Mouse (Mus musculus): Measurements from ENCODE around the gene Cadm4. TPM values are rescaled to one million over a fixed set of nuclear protein-coding genes. Genes with fewer than 3 reads are reported as not detected.

The Cadm4 gene
- polyA plus RNA-seq, 1 experiment from 2014 or later: 6.7 TPM

- no peaks in the 10 kb centered on the region for H3K27me3 ChIP-seq
- no peaks in the 10 kb centered on the region for H3K36me3 ChIP-seq
- no peak within 1 kb of the TSS for H3K4me2 ChIP-seq
- WGBS: 77% methylated on average over 9 of the region's 9 CpGs
- no peaks in the 10 kb centered on the region for H3K9me3 ChIP-seq
- no peaks in the 10 kb centered on the region for H3K4me1 ChIP-seq
- no peak within 1 kb of the TSS for H3K27ac ChIP-seq
- H3K9ac ChIP-seq: no peak within 1 kb of the TSS
- no peak for ATAC-seq (ENCODE audit: insufficient number of reproducible peaks, insufficient read depth, low FRiP score, low TSS enrichment, low read depth)
- no peak within 1 kb of the TSS for H3K4me3 ChIP-seq
Observed at GRCm38 (mm10) chr7:24451855-24452311, 29.9 kb upstream of the Cadm4 start, which contains the start of gene Irgc1. TSS of gene Irgc1 (minus strand) at chr7:24452297.

GRCm38 (mm10) chr7:24454199-24454598 lies 27.6 kb upstream of the Cadm4 start:
- Histone ChIP-seq H3K4me1 (no peaks in the 10 kb centered on the region; the same call in 1 of the 2 replicates), H3K27me3 (no peaks in the 10 kb centered on the region), H3K27ac (no peak overlapping the region), H3K36me3 (no peaks in the 10 kb centered on the region), H3K9me3 (no peaks in the 10 kb centered on the region), H3K9ac (no peak overlapping the region), H3K4me2 (no peak overlapping the region), H3K4me3 (no peak overlapping the region)
- 78% methylated on average over 2 of the region's 2 CpGs for WGBS
- ATAC-seq (ENCODE audit: insufficient number of reproducible peaks, insufficient read depth, low FRiP score, low TSS enrichment, low read depth): no peak

DNA sequence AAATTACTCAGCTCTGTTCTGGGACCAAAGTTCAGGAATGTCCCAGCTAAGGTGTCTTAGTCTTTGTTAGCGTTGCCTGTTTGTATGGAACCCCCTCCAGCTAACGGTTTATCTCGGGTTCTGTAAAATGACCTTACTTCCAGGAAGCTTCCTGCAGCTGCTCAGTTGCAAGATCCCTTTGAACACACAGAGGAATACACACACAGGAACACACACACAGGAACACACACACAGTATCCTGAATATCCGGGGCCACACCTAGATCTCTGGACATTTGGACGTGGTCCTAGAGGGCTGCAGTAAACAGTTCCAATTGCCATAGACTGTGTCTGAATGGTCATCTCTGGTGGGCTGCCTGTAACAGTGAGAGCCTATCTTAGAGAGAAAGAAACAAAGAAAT lies 26.1 kb upstream of the Cadm4 start:
- no peaks in the 10 kb centered on the region for H3K9me3 ChIP-seq
- 78% methylated on average over 5 of the region's 5 CpGs for WGBS
- H3K27ac ChIP-seq: no peak overlapping the region
- no peaks in the 10 kb centered on the region for H3K27me3 ChIP-seq
- H3K9ac ChIP-seq: no peak overlapping the region
- no peak overlapping the region for H3K4me3 ChIP-seq
- no peak for ATAC-seq (ENCODE audit: insufficient number of reproducible peaks, insufficient read depth, low FRiP score, low TSS enrichment, low read depth)
- H3K4me2 ChIP-seq: no peak overlapping the region
- no peaks in the 10 kb centered on the region; the same call in 1 of the 2 replicates for H3K4me1 ChIP-seq
- H3K36me3 ChIP-seq: no peaks in the 10 kb centered on the region

GRCm38 (mm10) chr7:24457726-24458370 lies 24.0 kb upstream of the Cadm4 start:
- Histone ChIP-seq H3K4me2 (no peak overlapping the region), H3K4me3 (no peak overlapping the region), H3K36me3 (no peaks in the 10 kb centered on the region), H3K4me1 (peaks cover 13% of the 10 kb centered on the region), H3K9me3 (no peaks in the 10 kb centered on the region), H3K27ac (no peak overlapping the region), H3K27me3 (0 out of 2 replicates have a peak, but pooled peaks cover 6% of the 10 kb centered on the region), H3K9ac (peak overlapping the region; percentile 21; the same call in 1 of the 2 replicates)
- 65% methylated on average over 10 of the region's 10 CpGs for WGBS
- no peak for ATAC-seq (ENCODE audit: insufficient number of reproducible peaks, insufficient read depth, low FRiP score, low TSS enrichment, low read depth)

DNA sequence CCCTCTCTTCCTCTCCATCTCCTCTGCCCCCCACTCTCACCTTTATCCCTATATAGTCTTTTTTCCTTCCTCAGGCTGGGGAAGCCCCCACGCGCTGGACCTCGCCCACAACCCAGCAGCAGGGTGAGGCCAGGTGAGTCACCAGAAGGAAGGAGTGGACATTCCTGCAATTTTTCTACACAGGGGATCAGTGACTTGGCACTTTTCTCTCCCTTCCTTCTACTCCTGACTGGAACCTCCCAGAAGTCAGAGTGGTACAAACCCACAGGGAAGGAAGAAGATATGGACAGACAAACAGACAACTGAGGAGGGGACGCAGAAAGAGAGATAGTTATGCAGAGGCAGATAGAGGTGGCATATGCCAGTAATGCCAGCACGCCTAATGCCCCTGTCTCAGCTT lies 22.4 kb upstream of the Cadm4 start:
- no peak for ATAC-seq (ENCODE audit: insufficient number of reproducible peaks, insufficient read depth, low FRiP score, low TSS enrichment, low read depth)

DNA sequence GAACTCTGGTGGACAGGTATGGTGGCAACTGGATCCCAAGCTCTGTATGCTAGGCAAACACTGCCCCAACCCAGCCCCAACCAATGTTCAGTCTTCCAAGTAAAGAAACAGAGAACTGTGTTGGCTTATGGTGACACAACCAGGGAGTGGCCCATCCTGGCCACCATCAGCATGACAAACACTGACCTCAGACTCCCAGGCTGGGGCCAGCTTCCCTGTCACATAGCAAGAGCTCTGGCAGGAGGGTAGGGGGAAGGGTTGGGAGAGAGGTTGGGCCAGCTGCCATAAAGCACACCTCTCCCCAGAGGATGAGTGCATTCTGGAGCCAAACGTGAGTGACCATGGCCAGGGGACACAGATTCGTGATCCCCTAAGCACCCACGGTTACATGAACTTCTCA lies 22.0 kb upstream of the Cadm4 start:
- H3K4me1 ChIP-seq: peaks cover 17% of the 10 kb centered on the region
- peaks cover 13% of the 10 kb centered on the region; the same call in 1 of the 2 replicates for H3K27me3 ChIP-seq
- H3K36me3 ChIP-seq: no peaks in the 10 kb centered on the region
- ATAC-seq (ENCODE audit: insufficient number of reproducible peaks, insufficient read depth, low FRiP score, low TSS enrichment, low read depth): no peak
- H3K9me3 ChIP-seq: no peaks in the 10 kb centered on the region
- H3K4me2 ChIP-seq: no peak overlapping the region
- WGBS: 72% methylated on average over 3 of the region's 3 CpGs
- H3K4me3 ChIP-seq: no peak overlapping the region
- H3K27ac ChIP-seq: no peak overlapping the region
- no peak overlapping the region for H3K9ac ChIP-seq

More for the DNA sequence above, 22.4 kb upstream of the Cadm4 start:
- Histone ChIP-seq H3K4me2 (no peak overlapping the region), H3K27me3 (peaks cover 13% of the 10 kb centered on the region; the same call in 1 of the 2 replicates), H3K4me3 (no peak overlapping the region), H3K4me1 (peaks cover 17% of the 10 kb centered on the region), H3K36me3 (no peaks in the 10 kb centered on the region), H3K9ac (no peak overlapping the region), H3K27ac (no peak overlapping the region), H3K9me3 (no peaks in the 10 kb centered on the region)
- WGBS: 70% methylated on average over 5 of the region's 5 CpGs

- Histone ChIP-seq H3K36me3 (no peaks in the 10 kb centered on the region), H3K27me3 (peaks cover 13% of the 10 kb centered on the region; the same call in 1 of the 2 replicates), H3K27ac (no peak overlapping the region), H3K4me3 (no peak overlapping the region), H3K9ac (no peak overlapping the region), H3K4me2 (no peak overlapping the region), H3K9me3 (no peaks in the 10 kb centered on the region), H3K4me1 (peaks cover 17% of the 10 kb centered on the region)
- WGBS: 61% methylated on average over 14 of the region's 14 CpGs
- no peak for ATAC-seq (ENCODE audit: insufficient number of reproducible peaks, insufficient read depth, low FRiP score, low TSS enrichment, low read depth)
Observed at GRCm38 (mm10) chr7:24461376-24462051, 20.3 kb upstream of the Cadm4 start.

DNA sequence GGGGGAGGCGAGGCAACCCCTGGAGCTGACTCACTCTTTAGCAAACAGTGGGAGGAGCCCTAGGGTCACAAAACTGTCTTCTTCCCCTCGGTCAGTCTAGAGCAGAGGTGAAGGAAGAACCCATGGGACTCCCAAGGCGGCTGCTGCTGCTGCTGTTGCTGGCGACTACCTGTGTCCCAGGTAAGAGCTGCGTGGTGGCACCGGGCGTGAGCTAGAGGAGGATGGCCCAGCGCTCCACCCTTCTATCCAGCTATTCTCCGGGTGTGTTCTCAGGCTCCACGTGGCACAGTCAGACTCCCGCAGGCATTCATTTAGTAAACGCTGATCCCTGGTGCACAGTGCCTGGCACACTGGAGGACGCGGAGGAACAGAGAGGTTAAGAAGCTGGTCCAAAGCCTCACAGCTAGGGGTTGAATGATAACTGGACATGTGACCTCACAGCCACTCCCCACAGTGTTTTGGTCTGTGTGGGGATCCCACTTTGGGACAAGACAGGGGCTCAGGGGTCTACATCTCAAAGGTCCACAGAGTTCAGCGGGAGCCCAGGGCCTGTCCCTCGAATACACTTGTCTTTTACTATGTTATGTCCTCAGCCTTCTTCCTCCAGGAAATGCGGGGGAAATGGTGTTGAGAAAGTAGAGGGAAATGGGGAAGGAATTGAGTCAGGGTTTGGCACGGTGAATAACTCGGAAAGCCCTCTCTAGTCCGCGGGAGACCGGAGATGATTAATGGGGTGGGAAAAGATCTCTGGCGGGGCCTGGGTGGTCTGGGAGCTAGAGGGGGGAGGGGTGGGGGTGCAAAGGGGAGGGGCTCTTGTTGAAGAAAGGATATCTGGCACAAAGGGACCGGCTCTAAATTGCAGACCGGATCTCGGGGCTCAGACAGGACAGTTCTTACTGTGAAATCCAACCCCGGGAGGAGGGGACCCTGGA lies 19.2 kb upstream of the Cadm4 start, which contains the start of gene Plaur:
Plaur (plus strand) TSS at position 97 of the 932 bp plus-strand sequence.
- 0 out of 2 replicates have a peak, but pooled peaks have one; percentile 18 for ATAC-seq (ENCODE audit: insufficient number of reproducible peaks, insufficient read depth, low FRiP score, low TSS enrichment, low read depth)
- no peak within 1 kb of the TSS for H3K27ac ChIP-seq
- no peaks in the 10 kb centered on the region for H3K9me3 ChIP-seq
- H3K4me1 ChIP-seq: peaks cover 17% of the 10 kb centered on the region
- H3K9ac ChIP-seq: peak within 1 kb of the TSS; percentile 32
- H3K27me3 ChIP-seq: peaks cover 13% of the 10 kb centered on the region; the same call in 1 of the 2 replicates
- peak within 1 kb of the TSS; percentile 52 for H3K4me2 ChIP-seq
- peak within 1 kb of the TSS; percentile 28 for H3K4me3 ChIP-seq
- no peaks in the 10 kb centered on the region for H3K36me3 ChIP-seq
- WGBS: 12% methylated on average over 27 of the region's 27 CpGs

DNA sequence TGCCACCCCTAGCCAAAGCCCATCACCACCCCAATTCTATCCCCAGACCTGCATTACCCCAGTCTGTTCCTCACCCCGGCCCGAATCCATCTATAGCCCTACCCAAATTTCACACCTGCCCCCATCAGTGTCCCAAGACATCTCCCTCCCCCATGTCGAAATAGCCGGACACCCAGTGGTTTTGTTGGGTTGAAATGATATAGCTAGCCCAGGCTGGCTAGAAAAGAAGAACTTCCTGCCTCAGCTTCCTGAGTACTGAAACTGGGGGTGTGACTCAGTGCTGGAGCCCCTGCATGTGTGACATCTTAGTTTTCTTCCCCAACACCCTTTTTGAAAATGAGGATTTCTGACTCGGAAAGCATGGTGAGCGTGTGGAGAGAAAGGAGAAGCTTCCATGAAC lies 15.0 kb upstream of the Cadm4 start:
- WGBS: 84% methylated on average over 6 of the region's 6 CpGs

DNA sequence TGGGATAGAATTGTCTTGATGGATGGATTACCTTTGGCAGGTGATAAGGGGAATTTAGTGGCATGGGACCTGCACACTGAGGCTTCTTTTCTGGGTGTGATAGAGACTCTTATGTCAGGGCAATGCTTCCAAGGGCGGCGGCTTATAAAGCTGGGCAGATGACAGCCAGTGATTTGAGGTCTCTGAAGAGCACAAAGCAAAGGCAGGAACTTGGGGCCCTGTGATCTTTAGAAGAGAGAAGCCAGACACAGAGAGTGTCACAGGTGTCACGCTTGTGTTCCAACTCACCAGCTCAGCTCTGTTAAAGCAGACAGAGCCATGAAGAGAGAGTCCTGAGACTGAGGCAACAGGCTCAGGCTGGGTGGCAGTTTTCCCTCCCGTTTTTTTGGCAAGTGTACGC lies 13.9 kb upstream of the Cadm4 start:
- peaks cover 8% of the 10 kb centered on the region; the same call in 1 of the 2 replicates for H3K9me3 ChIP-seq
- ATAC-seq (ENCODE audit: insufficient number of reproducible peaks, insufficient read depth, low FRiP score, low TSS enrichment, low read depth): no peak
- 79% methylated on average over 5 of the region's 5 CpGs for WGBS
- no peak overlapping the region for H3K27ac ChIP-seq
- no peaks in the 10 kb centered on the region for H3K36me3 ChIP-seq
- peaks cover 7% of the 10 kb centered on the region; the same call in 1 of the 2 replicates for H3K27me3 ChIP-seq
- H3K4me1 ChIP-seq: peaks cover 4% of the 10 kb centered on the region; the same call in 1 of the 2 replicates
- no peak overlapping the region for H3K4me2 ChIP-seq
- H3K9ac ChIP-seq: no peak overlapping the region
- H3K4me3 ChIP-seq: no peak overlapping the region

More for the DNA sequence above, 15.0 kb upstream of the Cadm4 start:
- Histone ChIP-seq H3K9me3 (peaks cover 8% of the 10 kb centered on the region; the same call in 1 of the 2 replicates), H3K4me2 (no peak overlapping the region), H3K27ac (no peak overlapping the region), H3K9ac (no peak overlapping the region), H3K4me1 (peaks cover 11% of the 10 kb centered on the region), H3K4me3 (no peak overlapping the region), H3K27me3 (peaks cover 13% of the 10 kb centered on the region; the same call in 1 of the 2 replicates), H3K36me3 (no peaks in the 10 kb centered on the region)
- no peak for ATAC-seq (ENCODE audit: insufficient number of reproducible peaks, insufficient read depth, low FRiP score, low TSS enrichment, low read depth)

DNA sequence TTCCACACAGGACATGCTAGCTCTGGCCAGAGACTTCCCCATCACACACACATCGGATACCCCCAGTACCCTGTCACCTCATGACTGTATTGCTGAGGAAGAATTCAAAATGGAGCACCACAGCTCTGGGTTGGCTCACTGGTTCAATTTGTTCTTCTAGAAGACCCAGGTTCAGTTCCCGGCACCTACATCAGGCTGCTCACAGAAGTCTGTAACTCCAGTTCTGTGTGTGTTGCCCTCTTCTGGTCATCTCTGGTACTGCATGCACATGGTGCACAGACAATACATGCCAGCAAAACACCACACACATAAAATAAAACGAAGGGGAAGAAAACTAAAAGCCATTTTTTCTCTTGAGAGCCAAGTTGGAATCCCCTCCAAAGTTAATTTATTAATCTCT lies 12.7 kb upstream of the Cadm4 start:
- no peak for ATAC-seq (ENCODE audit: insufficient number of reproducible peaks, insufficient read depth, low FRiP score, low TSS enrichment, low read depth)
- Histone ChIP-seq H3K4me3 (no peak overlapping the region), H3K4me2 (no peak overlapping the region), H3K27ac (no peak overlapping the region), H3K9ac (no peak overlapping the region), H3K9me3 (peaks cover 8% of the 10 kb centered on the region; the same call in 1 of the 2 replicates), H3K36me3 (no peaks in the 10 kb centered on the region), H3K4me1 (0 out of 2 replicates have a peak, but pooled peaks cover under 1% of the 10 kb centered on the region), H3K27me3 (0 out of 2 replicates have a peak, but pooled peaks cover 1% of the 10 kb centered on the region)
- WGBS: 86% methylated on average over 3 of the region's 3 CpGs
